Mouse (Mus musculus) hindbrain, embryonic 15.5 days (tissue): ENCODE measurements around the gene Wdr93. TPM values are rescaled to one million over a fixed set of nuclear protein-coding genes. Genes with fewer than 3 reads are reported as not detected.

Experiments
- ATAC-seq: fragments of 200-750 bp; cut with Nextera tagmentation; 2 replicates; pipeline ENCODE4 v1.8.0; 2017; ENCODE audit warnings: low read depth, moderate number of reproducible peaks, moderate TSS enrichment; ENCODE audit not compliant: low FRiP score
- H3K27ac ChIP-seq: fragments of 300-500 bp; sonication (generic); replicated peaks from 2 replicates; pipeline ENCODE4 v1.5.1; 2015; ENCODE audit warnings: mild to moderate bottlenecking, inconsistent platforms
- H3K27me3 ChIP-seq: fragments of 300-500 bp; sonication (generic); 2 replicates; pipeline ENCODE4 v1.6.1; 2015; ENCODE audit warnings: control low read depth, inconsistent platforms
- H3K36me3 ChIP-seq: fragments of 300-500 bp; sonication (generic); 2 replicates; pipeline ENCODE4 v1.6.1; 2015; ENCODE audit warnings: control low read depth, inconsistent platforms
- H3K4me1 ChIP-seq: fragments of 300-500 bp; sonication (generic); replicated peaks from 2 replicates; pipeline ENCODE4 v1.6.1; 2015; ENCODE audit warnings: control low read depth, inconsistent platforms
- H3K4me2 ChIP-seq: fragments of 300-500 bp; sonication (generic); 2 replicates; pipeline ENCODE4 v1.6.1; 2015; ENCODE audit warnings: moderate library complexity, mild to moderate bottlenecking, inconsistent platforms
- H3K4me3 ChIP-seq: fragments of 300-500 bp; sonication (generic); 2 replicates; pipeline ENCODE4 v1.5.1; 2015; ENCODE audit warnings: mild to moderate bottlenecking, inconsistent platforms
- H3K9ac ChIP-seq: fragments of 300-500 bp; sonication (generic); 2 replicates; pipeline ENCODE4 v1.6.1; 2015; ENCODE audit warnings: inconsistent platforms
- H3K9me3 ChIP-seq: fragments of 300-500 bp; sonication (generic); 2 replicates; pipeline ENCODE4 v1.6.1; 2016; ENCODE audit warnings: control low read depth, inconsistent platforms
- WGBS: fragments of 180-500 bp; shearing (Covaris S2); methylation state at CpG from one replicate; pipeline ENCODE4 v1.1.7; 2015; 5-methylcytosine and 5-hydroxymethylcytosine counted together
- polyA plus RNA-seq: library from polyadenylated mRNA; unstranded; fragments of >200 nt; fragmentation: Nextera tagmentation; extraction: Ambion mirVana; gene quantifications from 2 replicates; pipeline ENCODE4 v1.2.1, GENCODE M21; 2015

Wdr93 gene
- polyA plus RNA-seq, 1 experiment from 2014 or later, result 0.69 TPM

- Histone ChIP-seq H3K4me1 (peaks cover 10% of the 10 kb centered on the region), H3K4me2 (no peak overlapping the region), H3K27ac (no peak overlapping the region), H3K4me3 (no peak overlapping the region), H3K9me3 (no peaks in the 10 kb centered on the region), H3K9ac (no peak overlapping the region), H3K27me3 (0 out of 2 replicates have a peak, but pooled peaks cover 7% of the 10 kb centered on the region), H3K36me3 (no peaks in the 10 kb centered on the region)
- no peak for ATAC-seq
- 82% methylated on average over 1 of the region's 1 CpGs for WGBS
Observed at GRCm38 (mm10) chr7:79813409-79813808, 70.4 kb downstream of the Wdr93 start.

GRCm38 (mm10) chr7:79818321-79818720 lies 75.4 kb downstream of the Wdr93 start:
- no peaks in the 10 kb centered on the region for H3K9me3 ChIP-seq
- no peak for ATAC-seq
- H3K4me3 ChIP-seq, result no peak overlapping the region
- peaks cover 4% of the 10 kb centered on the region; the same call in 1 of the 2 replicates for H3K27me3 ChIP-seq
- 10% methylated on average over 6 of the region's 6 CpGs for WGBS
- H3K4me1 ChIP-seq, result peaks cover 7% of the 10 kb centered on the region; the same call in 1 of the 2 replicates
- H3K36me3 ChIP-seq, result no peaks in the 10 kb centered on the region
- no peak overlapping the region for H3K27ac ChIP-seq
- no peak overlapping the region for H3K4me2 ChIP-seq
- H3K9ac ChIP-seq, result no peak overlapping the region

- Histone ChIP-seq H3K4me1 (peaks cover 7% of the 10 kb centered on the region; the same call in 1 of the 2 replicates), H3K4me2 (no peak overlapping the region), H3K9ac (no peak overlapping the region), H3K36me3 (no peaks in the 10 kb centered on the region), H3K4me3 (no peak overlapping the region), H3K27ac (no peak overlapping the region), H3K9me3 (no peaks in the 10 kb centered on the region), H3K27me3 (peaks cover 4% of the 10 kb centered on the region; the same call in 1 of the 2 replicates)
- no peak for ATAC-seq
- 63% methylated on average over 4 of the region's 4 CpGs for WGBS
Observed at GRCm38 (mm10) chr7:79819515-79819914, 76.6 kb downstream of the Wdr93 start.

GRCm38 (mm10) chr7:79819996-79820395 lies 77.0 kb downstream of the Wdr93 start:
- Histone ChIP-seq H3K4me3 (no peak overlapping the region), H3K4me2 (no peak overlapping the region), H3K27me3 (peaks cover 4% of the 10 kb centered on the region; the same call in 1 of the 2 replicates), H3K9ac (no peak overlapping the region), H3K4me1 (peaks cover 7% of the 10 kb centered on the region; the same call in 1 of the 2 replicates), H3K36me3 (no peaks in the 10 kb centered on the region), H3K9me3 (no peaks in the 10 kb centered on the region), H3K27ac (no peak overlapping the region)
- no peak for ATAC-seq
- WGBS, result 50% methylated on average over 11 of the region's 11 CpGs

GRCm38 (mm10) chr7:79822092-79822695 lies 79.2 kb downstream of the Wdr93 start:
- Histone ChIP-seq H3K36me3 (no peaks in the 10 kb centered on the region), H3K4me2 (no peak overlapping the region), H3K4me3 (no peak overlapping the region), H3K9me3 (no peaks in the 10 kb centered on the region), H3K4me1 (peaks cover 7% of the 10 kb centered on the region; the same call in 1 of the 2 replicates), H3K27ac (no peak overlapping the region), H3K9ac (no peak overlapping the region), H3K27me3 (peaks cover 4% of the 10 kb centered on the region; the same call in 1 of the 2 replicates)
- ATAC-seq, result no peak
- 89% methylated on average over 12 of the region's 12 CpGs for WGBS

GRCm38 (mm10) chr7:79828341-79828740 lies 85.4 kb downstream of the Wdr93 start:
- Histone ChIP-seq H3K27ac (no peak overlapping the region), H3K27me3 (no peaks in the 10 kb centered on the region), H3K4me1 (no peaks in the 10 kb centered on the region), H3K9me3 (no peaks in the 10 kb centered on the region), H3K4me3 (no peak overlapping the region), H3K36me3 (no peaks in the 10 kb centered on the region), H3K4me2 (no peak overlapping the region), H3K9ac (no peak overlapping the region)
- no peak for ATAC-seq
- 73% methylated on average over 3 of the region's 3 CpGs for WGBS

- H3K4me1 ChIP-seq, result no peaks in the 10 kb centered on the region
- H3K9me3 ChIP-seq, result no peaks in the 10 kb centered on the region
- ATAC-seq, result no peak
- H3K36me3 ChIP-seq, result no peaks in the 10 kb centered on the region
- no peaks in the 10 kb centered on the region for H3K27me3 ChIP-seq
- no peak overlapping the region for H3K27ac ChIP-seq
- H3K4me2 ChIP-seq, result no peak overlapping the region
- H3K9ac ChIP-seq, result no peak overlapping the region
- 75% methylated on average over 6 of the region's 6 CpGs for WGBS
- H3K4me3 ChIP-seq, result no peak overlapping the region
Observed at GRCm38 (mm10) chr7:79831145-79831544, 88.2 kb downstream of the Wdr93 start.

GRCm38 (mm10) chr7:79831585-79831984 lies 88.6 kb downstream of the Wdr93 start:
- Histone ChIP-seq H3K9ac (no peak overlapping the region), H3K4me3 (no peak overlapping the region), H3K9me3 (no peaks in the 10 kb centered on the region), H3K27me3 (no peaks in the 10 kb centered on the region), H3K4me1 (no peaks in the 10 kb centered on the region), H3K27ac (no peak overlapping the region), H3K4me2 (no peak overlapping the region), H3K36me3 (no peaks in the 10 kb centered on the region)
- WGBS, result 74% methylated on average over 6 of the region's 6 CpGs
- no peak for ATAC-seq

GRCm38 (mm10) chr7:79832980-79833379 lies 90.0 kb downstream of the Wdr93 start:
- no peaks in the 10 kb centered on the region for H3K36me3 ChIP-seq
- H3K4me2 ChIP-seq, result no peak overlapping the region
- H3K27ac ChIP-seq, result no peak overlapping the region
- no peak for ATAC-seq
- H3K9ac ChIP-seq, result no peak overlapping the region
- H3K27me3 ChIP-seq, result no peaks in the 10 kb centered on the region
- no peak overlapping the region for H3K4me3 ChIP-seq
- no peaks in the 10 kb centered on the region for H3K4me1 ChIP-seq
- H3K9me3 ChIP-seq, result no peaks in the 10 kb centered on the region

GRCm38 (mm10) chr7:79835196-79835595 lies 92.2 kb downstream of the Wdr93 start:
- H3K4me2 ChIP-seq, result no peak overlapping the region
- H3K27ac ChIP-seq, result no peak overlapping the region
- H3K4me1 ChIP-seq, result no peaks in the 10 kb centered on the region
- ATAC-seq, result no peak
- no peaks in the 10 kb centered on the region for H3K9me3 ChIP-seq
- H3K27me3 ChIP-seq, result no peaks in the 10 kb centered on the region
- no peak overlapping the region for H3K9ac ChIP-seq
- WGBS, result 96% methylated on average over 6 of the region's 6 CpGs
- H3K36me3 ChIP-seq, result no peaks in the 10 kb centered on the region
- H3K4me3 ChIP-seq, result no peak overlapping the region

Other genes with a start within 250 kb of the Wdr93 start
- gene Rhcg, start 125.5 kb upstream of the Wdr93 start, polyA plus RNA-seq, result 4.0 and 5.1 TPM in 2 replicates
- gene Ticrr, start 83.0 kb upstream of the Wdr93 start, polyA plus RNA-seq, result 2.5 and 3.1 TPM in 2 replicates
- gene Kif7, start 27.4 kb upstream of the Wdr93 start, polyA plus RNA-seq, result 2.1 TPM in 2 replicates
- gene Plin1, start 10.3 kb upstream of the Wdr93 start, polyA plus RNA-seq, result 0.60 and 1.3 TPM in 2 replicates
- 12.6 and 13.1 TPM in 2 replicates for gene Pex11a, start within 50 bp of the Wdr93 start, polyA plus RNA-seq
- 0.19 TPM in 1 of 2 replicates, not detected in the other for gene Mesp1, start 50.6 kb downstream of the Wdr93 start, polyA plus RNA-seq
- 1.1 and 1.3 TPM in 2 replicates for gene Mesp2, start 67.6 kb downstream of the Wdr93 start, polyA plus RNA-seq
- gene Anpep, start 117.9 kb downstream of the Wdr93 start, polyA plus RNA-seq, result 3.3 and 4.2 TPM in 2 replicates
- gene Ap3s2, start 177.5 kb downstream of the Wdr93 start, polyA plus RNA-seq, result 42.0 and 43.4 TPM in 2 replicates
- 18.9 and 19.2 TPM in 2 replicates for gene Arpin, start 192.2 kb downstream of the Wdr93 start, polyA plus RNA-seq